Mouse (Mus musculus) fibroblast of lung, adult 2 months (primary cell): Measurements from ENCODE around the gene Tra2a.
A peak's percentile ranks its signal among the peaks of the same experiment; 100 is the strongest.
"Not testable (repeated sequence)": the region's sequence is repeated elsewhere in the genome, so short reads cannot be mapped to it uniquely, and the experiment has no call there.

Source experiments
- DNase-seq: peaks from one replicate; pipeline ENCODE4 v3.0.0-alpha.2; 2011; ENCODE audit warnings: low read depth

The Tra2a gene

DNA sequence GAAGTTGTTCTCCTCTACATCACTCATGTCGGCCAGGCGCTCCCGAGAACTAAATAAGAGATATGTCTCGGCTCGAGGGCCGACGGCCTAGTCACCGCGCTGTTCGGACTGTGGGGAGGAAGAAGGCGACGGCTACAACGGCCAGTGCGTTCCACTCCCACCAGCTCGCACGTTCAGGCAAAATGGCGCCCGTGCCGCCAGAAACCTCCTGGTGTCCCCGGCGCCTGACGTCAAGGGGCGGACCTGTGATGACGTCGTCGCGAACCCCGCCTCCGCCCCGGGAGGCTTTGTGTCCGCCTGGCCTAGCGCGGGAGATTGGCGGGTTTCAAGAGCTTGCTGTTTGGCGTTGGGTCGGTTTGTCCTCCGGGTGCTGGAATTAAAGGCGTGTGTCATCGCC is at the start of gene Tra2a:
Gene Tra2a (minus strand): TSS at position 187 of the 397 bp plus-strand sequence.
- peak; percentile 82 for DNase-seq

DNA sequence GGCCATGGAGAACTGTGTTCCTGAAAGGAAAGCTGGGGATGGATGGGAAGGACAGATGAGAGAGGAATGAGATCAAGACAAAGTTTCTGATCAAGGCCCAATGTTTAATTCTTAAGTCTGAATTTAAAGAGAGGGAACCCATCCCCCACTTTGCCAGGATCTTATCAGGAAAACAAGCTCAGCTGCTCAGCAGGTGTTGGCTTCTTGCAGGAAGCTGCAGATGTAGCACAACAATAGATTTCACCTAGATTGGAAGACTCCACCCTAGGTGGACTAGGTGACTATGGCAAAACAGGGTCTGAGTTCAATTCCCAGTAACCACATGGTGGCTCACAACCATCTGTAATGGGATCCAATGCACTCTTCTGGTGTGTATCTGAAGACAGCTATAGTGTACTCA is 34.5 kb upstream of the Tra2a start:
- DNase-seq = no peak

DNA sequence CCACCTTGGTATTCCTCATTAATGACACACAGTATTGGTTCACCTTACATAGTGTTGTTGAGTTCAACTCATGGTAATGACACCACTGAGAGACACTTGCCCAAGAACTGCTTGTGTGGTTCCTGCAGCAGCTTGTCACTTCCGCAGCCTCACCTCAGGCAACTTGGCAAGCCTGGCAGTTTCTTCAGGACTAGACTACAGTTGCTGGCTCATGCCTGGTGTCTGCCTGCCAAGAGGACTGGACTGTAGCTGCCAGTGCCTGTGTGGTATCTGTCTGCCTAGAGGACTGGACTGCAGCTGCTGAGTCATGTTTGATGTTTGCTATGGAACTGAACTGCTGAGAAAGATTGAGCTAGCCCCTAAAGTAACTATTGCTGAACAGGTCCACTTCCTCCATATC is 18.3 kb upstream of the Tra2a start:
- peak; percentile 89 for DNase-seq

DNA sequence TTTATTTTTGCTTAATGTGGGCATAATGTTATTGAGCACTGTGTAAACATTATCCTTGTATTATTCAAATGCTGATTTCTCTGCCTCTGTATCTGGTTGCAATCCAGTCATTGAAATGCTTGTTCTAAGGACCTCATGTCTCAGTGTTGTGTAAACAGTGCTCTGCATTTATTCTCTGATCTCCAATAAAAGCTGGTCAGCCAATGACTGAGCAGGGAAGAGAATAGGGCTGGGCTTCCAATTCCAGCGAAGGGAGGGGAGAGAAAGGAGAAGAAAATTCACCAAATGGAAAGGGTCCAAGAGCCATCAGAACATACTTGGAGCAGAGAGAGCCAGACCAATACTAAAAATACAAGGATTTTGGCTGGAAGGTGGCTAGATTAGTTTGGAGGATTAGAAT is 17.1 kb upstream of the Tra2a start:
- DNase-seq = no peak

DNA sequence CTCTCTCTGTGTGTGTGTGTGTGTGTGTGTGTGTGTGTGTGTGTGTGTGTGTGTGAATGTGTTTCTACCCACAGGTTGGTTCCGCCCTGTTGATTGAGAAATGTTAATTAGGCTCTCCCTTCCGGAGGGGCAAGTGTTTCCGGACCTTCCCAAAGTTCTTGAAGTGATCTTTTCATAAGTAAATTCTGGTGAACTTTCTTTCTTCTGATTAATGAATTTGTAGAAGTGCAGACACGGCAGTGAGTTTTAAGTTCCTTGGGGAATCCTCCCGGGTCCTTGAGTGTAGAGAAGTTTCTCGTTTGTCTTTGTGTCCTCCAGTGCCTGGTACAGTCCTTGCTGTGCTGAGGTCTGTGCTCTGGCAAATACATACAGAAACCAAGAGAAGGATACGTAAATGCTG is 11.5 kb upstream of the Tra2a start:
- no peak for DNase-seq

DNA sequence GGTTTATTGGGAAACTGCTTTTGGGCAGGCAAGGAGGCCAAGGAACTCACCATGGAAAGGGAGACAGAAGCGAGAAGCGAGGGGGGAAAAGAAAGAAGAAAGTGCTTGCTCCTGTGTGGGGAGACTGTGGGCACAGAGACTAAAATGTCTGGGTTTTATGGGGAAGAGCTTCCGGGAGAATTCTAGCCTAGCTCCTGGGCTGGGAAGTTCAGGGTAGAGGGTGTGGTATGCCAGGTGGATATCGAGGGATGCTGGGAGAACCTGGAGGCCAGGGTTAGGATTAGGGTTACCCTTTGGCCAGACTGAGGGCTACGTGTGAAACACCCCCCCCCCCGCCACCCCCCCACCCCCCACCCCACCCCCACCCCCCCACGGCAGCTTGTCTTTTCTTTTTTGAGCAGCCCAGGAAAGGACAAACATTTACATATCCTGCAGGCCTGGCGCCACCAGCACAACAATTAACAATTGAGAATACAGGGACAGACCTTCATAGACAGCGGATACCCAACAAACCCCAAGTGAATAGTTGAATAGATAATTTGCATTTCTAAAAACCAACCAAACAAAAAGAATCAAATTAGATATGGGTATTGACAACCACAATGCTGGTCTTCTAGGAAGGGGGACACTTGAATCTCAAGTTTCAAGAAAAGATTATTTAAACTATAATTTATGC is 10.7 kb upstream of the Tra2a start:
- DNase-seq = no peak

DNA sequence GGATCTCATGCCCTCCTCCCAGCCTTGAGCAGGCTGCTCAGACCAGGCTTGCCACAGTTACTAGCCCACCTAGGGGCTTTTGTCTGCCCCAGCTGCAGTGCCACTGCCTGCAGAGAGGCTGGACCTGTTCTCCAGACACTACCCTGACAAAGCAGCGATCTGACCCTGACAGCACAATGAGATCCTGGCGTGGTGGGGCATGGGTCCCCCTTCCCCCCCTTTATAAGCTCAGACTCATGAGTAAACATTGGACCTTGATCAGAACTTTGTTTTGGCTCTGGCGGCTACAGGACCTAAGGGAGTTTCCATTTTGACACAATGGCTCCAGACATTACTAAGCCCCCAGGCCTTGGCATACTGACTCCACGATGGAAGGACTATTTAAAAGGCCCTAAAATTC is 10.1 kb upstream of the Tra2a start:
- no peak for DNase-seq

DNA sequence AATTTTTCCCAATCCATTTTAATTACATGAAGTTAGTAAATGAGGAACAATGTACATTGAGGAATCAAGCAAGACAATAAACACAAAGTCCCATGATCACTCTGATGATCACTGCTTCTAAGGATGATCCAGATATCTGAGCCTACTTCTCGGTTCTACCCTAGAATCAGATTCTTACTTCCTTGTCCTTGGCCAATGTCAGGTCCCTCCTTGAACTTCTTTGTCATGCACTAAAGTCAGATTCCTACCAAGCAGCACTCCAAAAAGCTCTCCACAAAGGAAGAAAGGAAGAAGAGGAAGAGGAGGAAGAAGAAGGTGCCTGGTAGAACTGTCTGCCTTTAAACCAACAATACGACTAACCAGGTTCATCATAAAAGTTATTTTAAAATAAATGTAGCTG is 9.0 kb upstream of the Tra2a start:
- DNase-seq = no peak

DNA sequence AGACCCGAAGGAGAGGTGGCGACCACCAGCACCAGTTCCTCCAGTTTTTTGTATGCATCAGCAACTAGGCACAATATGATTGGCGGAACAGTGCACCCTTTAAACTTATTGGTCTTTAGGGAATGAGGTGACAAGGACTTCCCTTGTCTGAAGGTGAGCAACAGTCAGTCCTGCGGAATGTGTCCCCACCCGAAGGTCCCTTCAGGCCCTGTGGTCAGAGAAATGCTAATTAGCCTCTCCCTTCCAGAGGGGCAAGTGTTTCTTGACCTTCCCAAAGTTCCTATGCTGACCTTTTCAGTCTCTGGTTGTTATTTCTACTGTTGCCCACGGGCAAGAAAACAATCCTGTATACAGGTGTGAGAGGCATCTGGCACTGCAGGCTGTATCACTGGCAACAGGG is 8.0 kb upstream of the Tra2a start:
- no peak for DNase-seq

DNA sequence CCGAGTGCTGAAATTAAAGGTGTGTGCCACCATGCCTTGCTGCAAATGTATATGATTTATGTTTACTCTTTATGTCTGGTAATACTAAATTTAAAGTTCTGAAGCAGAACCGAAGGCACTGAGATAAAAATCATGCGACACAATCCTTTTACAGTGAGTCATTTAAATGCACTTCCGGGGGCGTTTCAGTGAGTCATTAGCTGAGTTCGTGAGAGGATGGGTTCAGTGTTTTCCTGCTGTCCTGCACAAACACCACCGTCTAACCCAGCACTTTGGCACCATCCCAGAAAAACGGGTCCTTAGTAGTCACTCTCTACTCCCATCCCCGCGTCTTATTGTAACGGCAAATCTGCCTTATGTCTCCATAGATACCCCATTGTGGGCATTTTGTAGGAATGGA is 6.1 kb upstream of the Tra2a start:
- DNase-seq = no peak

DNA sequence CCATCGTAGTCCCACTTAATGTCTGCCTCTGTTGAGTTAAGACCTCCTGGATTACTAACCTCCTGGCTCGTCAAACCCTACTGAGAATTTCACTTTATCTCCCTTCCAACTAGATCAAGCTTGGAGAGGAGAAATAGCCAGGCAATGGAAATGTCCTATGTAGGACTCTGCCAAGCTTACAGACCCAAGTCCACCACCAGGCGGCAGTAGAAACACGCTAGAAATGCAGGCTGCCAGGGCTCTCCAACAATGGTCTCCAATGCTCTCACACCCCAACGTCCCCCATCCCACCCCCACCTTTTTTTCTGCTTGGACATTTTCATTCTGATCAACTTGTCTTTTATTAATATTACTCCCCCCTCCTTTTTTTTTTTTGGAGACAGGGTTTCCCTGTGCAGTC is 5.4 kb upstream of the Tra2a start:
- DNase-seq = no peak

DNA sequence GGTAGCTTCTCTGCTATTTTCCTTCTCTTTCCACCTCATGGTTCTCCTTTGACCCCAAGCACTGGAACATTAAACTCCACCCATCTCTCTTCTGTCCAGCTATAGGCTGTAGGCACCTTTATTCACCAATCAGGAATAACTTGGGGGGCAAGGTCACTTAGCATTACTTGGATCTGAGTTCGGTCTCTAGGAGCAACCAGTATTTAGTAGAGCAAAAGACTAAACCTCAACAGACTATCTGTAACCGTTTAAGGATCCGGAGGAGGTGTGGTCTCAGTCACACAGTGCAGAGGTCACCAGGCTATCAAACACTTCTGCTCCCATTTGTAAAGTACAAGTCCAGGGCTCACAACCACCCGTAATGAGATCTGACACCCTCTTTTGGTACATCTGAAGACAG is 3.9 kb upstream of the Tra2a start:
- DNase-seq = no peak

DNA sequence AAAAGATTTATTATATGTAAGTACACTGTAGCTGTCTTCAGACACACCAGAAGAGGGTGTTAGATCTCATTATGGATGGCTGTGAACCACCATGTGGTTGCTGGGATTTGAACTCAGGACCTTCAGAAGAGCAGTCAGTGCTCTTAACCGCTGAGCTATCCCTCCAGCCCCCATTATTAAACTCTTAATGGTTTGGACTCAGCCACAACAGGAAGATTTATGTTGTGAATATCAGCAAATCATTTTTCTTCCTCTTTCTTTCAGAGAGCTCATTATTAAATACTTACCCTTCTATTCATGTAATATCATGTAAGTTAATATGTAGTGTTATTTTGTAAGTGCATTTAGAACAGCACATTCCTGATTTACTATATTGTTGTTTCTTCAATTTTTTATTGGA is 1.4 kb upstream of the Tra2a start:
- DNase-seq = not testable (repeated sequence)

DNA sequence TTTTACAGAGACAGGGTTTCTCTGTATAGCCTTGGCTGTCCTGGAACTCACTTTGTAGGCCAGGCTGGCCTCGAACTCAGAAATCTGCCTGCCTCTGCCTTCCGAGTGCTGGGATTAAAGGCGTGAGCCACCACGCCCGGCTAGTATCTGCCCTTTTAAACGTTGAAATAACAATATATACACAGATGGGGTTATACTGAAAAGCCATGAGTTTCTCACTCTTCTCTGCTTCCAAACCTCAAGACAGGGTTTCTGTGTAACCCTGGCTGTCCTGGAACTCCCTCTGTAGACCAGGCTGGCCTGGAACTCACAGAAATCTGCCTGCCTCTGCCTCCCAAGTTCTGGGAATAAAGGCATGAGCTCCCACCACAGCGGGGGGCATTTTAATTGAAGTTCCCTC is 613 bp upstream of the Tra2a start:
- not testable (repeated sequence) for DNase-seq

DNA sequence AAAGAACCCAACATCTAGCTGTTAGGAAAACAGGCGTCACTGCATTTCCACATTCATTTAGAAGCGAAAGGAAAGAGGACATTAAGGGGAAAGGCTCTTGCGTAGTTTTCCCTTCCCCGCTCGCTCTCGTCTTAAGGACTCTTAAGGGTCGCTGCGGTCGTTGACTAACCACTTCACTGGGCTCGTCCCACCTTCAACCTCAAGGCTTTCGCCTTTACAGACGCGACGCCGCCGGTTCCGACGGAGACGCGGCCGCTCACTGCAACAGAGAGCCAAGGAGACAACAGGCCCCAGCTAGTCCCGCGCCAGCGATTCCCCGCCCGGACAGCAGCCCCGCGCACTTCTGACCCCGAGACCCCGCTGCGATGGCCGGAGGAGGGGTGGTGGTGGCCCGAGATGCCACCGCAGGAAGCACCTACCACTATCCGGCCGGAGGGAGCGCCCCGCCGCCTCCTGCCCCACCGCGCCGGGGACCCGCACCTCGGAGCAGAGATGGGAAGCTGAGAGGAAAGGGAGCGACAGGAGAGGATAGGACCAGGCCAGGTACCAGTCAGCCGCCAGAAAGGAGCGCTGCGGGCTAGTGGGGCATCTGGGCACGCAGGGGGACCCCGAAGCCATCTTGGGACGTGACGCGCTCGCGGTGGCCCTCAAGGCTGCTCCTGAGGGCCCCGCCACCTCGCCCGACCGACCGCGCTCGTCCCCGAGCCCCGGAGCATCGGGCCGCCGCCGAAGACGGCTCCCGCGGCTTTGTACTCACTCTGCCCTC is 569 bp downstream of the Tra2a start:
- no peak for DNase-seq

DNA sequence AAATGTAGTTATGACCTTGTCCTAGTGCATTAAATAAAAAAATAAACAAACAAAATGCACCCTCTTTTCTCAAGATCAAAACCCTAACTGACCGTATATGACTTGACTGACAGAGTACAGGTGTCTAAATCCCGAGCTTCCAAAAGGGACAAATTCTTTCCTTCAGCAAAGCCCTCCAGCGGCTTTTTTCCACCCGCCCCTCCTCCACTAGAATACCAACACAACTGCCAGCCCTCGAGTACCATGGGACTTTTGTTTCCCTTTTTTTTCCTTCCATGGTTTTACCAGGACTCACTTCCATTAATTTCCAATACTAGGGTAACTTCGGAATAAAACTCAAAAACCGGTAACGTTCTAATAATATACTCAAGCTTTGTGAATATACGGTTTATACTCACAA is 1.4 kb downstream of the Tra2a start:
- DNase-seq = no peak

DNA sequence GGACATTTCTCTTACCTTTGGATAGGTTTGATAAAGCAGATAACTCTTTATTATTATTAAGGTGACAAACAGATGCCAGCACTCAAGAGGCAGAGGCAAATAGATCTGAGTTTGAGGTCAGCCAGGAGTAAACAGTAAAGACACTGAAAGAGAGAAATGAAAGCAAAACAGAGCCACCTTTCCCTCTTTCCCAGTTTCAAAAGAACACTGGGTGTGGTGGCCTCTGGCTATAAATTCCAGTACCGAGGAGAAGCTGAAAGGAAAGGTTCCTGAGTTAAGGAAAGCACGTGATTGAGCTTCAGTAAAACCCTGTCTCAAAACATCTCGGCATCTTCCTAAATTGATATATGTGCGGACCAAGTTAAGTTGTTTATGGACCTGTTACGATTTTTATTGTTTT is 4.1 kb downstream of the Tra2a start:
- no peak for DNase-seq

DNA sequence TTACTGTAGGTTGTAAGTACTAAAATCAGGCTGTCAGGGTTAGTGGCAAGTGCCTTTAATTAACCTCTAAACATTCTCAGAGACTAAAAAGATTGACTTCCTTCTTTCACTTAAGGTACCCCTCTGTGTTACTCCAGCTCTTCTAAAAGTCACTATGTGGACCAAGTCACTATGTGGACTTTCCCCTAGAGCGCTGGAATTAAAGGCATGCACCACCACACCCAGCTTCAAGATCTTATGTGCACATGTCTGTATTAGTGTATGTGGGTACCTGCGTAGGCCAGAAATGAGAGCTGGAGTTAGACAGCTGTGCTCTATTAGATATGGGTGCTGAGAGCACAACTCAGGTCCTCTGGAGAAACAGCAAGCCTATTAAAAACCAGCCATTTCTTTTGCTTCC is 6.0 kb downstream of the Tra2a start:
- no peak for DNase-seq

DNA sequence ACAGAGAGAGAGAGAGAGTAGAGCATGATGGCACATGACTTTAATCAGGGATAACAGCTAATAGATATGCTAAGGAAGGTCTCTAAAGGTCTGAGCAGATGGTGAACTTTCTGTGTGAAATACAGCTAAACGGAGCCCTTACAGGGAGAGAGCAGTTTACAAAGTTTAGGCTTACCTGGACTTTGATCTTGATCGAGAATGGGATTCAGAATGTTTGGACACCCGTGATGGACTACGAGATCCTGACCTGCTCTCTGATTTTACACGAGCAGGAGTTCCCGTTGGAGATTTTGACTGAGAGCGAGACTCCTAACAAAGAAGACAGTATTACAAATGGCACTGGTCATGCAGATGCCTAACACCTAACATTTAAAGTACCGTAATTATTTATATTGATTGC is 11.6 kb downstream of the Tra2a start:
- DNase-seq = no peak

DNA sequence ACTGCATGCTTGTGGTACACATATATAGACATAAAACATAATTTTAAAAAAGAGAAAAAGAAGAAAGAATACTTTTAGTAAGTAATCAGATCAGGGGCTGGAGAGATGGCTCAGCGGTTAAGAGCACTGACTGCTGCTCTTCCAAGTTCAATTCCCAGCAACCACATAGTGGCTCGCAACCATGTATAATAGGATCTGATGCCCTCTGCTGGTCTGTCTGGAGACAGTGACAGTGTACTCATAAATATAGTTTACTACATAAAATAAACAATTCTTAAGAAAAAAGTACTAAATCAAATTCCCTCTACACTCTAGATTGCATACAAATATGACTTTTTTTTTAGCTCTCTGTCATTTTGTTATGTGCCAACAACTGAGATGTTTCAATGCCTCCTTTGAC is 12.6 kb downstream of the Tra2a start:
- DNase-seq = no peak

DNA sequence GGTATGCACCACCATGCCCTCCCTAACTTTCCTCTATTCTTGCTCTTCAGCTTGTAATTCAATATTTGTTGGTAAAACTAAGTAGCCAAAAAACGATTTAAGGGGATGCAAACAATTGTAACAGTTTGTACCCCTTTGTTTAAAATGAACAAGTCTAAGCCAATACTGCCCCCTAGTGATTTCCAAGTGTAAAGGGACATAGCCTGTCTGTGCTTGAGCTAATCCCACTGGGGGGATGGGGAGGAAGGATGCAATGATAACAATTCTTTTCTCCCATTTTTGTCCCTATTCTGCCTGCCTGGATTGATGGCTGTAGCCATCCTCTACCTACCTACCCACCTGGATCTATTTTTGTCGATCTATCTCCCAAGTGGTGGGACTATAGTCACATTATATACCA is 16.6 kb downstream of the Tra2a start:
- no peak for DNase-seq

DNA sequence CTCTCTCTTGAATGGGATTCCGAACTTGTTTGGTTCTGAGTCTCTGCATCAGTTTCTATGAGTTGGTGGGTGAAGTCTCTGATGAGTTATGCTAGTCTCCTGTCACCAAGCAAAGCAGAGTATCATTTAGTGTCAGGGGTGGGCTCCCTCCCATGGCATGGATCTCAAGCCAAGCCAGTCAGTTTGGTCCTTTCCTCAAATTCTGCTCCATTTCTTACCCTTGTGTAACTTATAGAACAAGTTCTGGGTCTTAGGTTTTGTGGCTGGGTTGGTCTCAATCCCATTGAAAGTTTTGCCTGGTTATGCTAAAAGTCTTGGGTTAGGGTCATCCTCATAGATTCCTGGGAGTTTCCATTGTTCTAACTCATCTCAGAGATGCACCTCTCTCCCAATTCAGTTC is 21.5 kb downstream of the Tra2a start:
- DNase-seq = no peak

DNA sequence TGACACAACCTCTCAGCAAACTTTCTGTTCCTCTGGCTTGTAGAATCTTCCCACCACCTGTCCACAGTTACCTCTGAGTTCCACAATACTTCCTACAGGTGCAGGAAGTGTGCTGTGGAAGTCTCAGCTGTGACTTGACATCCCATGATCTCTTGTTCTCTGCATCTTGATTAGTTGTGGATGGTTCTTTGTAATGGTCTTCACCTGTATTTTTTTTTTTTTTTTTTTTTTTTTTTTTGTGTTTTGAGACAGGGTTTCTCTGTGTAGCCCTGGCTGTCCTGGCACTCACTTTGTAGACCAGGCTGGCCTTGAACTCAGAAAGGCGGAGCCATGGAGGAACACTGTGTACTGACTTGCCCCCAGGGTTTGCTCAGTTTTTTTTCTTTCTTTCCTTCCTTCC is 22.3 kb downstream of the Tra2a start:
- no peak for DNase-seq

DNA sequence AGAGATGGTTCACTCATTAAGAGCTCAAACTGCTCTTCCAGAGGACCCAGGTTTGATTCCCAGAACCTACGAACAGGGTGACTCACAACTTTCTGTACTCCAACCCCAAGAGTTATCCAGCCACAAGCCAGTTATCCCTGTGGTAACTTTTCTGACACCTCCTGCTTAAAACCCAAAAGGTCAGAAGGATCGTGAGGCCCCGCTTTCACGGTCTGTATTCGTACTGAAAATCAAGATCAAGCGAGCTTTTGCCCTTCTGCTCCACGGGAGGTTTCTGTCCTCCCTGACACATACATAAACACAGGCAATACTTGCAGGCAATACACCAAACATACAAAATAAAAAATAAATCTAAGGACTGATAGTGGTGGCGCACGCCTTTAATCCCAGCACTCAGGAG is 27.5 kb downstream of the Tra2a start:
- DNase-seq = peak; percentile 71
